Mouse (Mus musculus) large intestine, adult 2 months (tissue): ENCODE data around the gene Zcchc2. TPM values are rescaled to one million over a fixed set of nuclear protein-coding genes. Genes with fewer than 3 reads are reported as not detected.

Source experiments
- DNase-seq: peaks from one replicate; pipeline ENCODE4 v3.0.0-alpha.2; 2012; ENCODE audit warnings: low read depth, low spot score
- WGBS: fragments of 180-500 bp; shearing (Covaris S2); methylation state at CpG from one replicate; pipeline ENCODE4 v1.1.7; 2018; 5-methylcytosine and 5-hydroxymethylcytosine counted together
- polyA plus RNA-seq: library from polyadenylated mRNA; depleted of rRNA; stranded (reverse); fragments of >200 nt; gene quantifications from 2 replicates; pipeline ENCODE4 v1.2.3, GENCODE M21; 2012; rRNA removed

Gene Zcchc2
- 7.5 and 11.0 TPM in 2 replicates for polyA plus RNA-seq

DNA sequence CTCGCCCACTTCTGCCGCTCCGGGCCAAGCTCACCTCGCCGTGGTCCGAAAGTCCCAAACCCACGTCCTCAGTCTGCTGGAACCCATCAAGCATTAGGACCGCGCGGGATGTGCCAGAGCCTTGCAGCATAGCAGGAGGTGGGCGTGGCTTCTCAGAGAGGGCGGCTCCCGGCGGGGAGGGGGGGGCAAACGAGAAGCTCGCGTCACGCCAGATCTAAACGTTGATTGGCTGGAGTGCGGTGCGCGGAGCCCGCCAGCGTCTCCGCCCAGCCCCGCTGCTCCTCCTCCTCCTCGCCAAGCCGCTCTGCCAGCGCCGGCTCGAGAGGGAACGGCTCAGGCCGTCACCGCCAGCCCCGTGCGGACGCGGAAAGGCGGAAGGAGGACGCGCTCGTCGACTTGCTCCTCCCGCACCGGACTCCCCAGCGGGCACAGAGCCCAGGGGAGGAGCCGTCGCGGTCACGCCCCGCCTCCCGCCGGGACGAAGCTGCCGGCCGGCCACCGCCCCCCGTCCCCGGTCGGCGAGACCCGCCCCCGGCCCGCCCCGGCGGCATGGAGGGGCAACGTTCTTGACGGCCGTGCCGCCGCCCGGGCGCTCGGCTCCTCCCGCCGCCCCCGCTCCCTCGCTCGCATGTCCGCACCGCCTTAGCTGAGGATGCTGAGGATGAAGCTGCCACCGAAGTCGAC is at the start of gene Zcchc2:
TSS of gene Zcchc2 (plus strand) at position 269 of the 684 bp plus-strand sequence.
- DNase-seq = peak; percentile 89
- 1% methylated on average over 82 of the region's 83 CpGs for WGBS

DNA sequence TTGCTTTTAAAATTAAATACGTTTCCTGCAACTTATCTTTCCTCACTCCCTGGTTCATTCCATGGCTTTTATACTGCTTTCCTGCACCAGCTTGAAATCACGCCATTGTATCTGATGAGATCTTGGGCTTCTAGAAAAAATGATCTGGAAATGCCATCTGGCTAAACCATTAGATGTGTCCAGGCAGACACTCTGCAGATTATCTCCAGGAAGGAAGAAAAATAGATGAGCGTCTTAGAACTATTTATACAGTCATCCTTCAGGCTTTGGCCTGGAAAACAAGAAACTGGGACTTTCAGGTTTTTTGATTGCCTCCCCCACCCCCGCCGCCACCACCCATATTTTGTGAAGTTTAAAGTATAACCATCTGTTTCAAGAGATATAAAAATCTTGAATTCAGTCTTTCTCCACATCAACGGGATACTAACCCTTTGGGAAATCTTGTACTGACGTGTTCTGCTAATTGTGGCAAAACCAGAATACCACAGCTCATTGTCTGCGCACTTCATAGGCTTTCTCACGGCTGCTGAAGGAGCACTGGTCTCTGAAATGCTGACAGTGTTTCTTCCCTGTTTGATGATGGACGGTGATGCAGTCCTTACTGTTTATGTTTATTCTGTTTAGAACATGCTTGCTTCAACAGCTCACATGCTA is 45.2 kb upstream of the Zcchc2 start:
- DNase-seq = no peak
- 84% methylated on average over 10 of the region's 10 CpGs for WGBS

DNA sequence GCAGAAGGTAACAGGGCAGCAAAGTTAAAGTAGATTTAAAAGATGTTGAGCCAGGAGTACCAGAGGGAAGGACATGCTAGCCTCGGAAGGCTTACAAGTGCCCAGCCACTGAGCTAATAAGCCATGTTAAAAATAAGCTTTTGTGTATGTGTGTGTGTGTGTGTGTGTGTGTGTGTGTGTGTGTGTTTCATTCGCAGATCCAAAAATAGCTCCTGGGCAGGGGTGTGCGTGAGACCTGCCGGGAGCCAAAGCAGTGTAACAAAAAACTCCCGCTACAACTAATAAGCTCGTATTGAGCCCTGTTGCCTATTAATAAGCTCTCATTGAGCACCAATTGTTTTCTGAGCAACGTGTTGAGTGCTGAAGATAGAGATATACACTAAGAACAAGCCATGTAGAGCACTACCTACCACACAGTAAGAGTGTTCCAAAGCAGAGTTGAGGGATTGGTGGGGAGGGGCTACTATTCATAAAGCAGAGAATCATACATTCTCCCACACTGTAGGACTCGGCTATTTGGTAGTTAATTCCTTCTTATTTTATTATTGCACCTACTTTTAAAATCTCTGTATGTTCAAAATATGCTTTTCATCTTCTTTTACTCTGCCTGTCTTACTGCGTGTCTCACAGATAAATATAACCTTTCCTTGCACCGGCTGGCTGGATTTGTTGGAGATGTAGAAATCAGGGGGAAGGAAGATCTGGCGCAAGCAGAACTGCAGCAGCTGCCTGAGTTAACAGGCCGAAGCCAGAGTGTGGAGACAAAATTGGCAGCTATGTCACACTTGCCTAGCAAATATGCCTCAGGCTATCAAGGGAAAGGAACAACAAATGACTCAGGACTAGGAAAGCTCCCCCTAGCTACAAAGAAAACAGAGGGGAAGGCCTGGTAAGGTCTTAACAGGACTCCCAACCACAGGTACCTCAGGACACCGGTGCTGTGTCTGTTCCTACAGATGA is 43.3 kb upstream of the Zcchc2 start:
- WGBS = 68% methylated on average over 13 of the region's 13 CpGs

DNA sequence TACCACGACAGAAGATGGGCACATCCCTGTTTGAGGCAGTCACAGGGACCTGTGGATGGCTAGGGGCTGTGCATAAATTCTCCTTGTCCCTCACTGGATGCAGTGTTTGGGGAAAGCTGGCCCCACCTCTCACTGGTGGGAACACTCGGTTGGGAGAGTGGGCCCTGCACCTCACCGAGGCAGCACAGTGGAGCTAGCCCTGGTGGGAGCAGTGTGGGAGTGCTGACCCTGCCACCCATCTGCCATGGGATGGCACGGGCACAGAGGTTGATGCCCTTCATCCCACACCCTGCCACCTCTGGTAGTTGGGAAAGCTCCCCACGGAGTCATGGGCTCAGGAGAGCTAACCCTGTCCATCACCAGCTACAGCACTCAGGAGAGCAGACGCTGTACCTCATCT is 41.9 kb upstream of the Zcchc2 start:
- WGBS = 84% methylated on average over 6 of the region's 6 CpGs
- DNase-seq = no peak

More for the DNA sequence above, 43.3 kb upstream of the Zcchc2 start:
- no peak for DNase-seq

DNA sequence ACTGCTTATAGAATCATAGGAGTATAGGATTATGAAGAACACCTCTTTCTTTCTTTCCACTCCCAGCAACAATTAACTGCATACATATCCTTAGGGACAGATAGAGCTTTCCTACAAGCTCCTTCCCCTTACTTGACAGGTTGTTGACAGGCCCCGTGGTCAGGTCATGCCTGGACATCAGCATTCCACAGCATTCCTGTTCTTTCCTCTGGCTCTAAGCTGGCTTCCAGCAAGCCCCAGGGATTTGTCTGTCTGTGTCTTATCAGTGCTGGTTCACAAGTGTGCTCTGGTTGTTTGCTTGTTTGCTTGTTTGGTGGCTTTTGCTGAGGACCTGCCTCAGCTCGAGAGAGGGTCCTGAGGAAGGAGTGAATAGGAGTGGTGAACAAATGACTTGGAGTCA is 36.6 kb upstream of the Zcchc2 start:
- no peak for DNase-seq
- WGBS = 44% methylated on average over 2 of the region's 2 CpGs

DNA sequence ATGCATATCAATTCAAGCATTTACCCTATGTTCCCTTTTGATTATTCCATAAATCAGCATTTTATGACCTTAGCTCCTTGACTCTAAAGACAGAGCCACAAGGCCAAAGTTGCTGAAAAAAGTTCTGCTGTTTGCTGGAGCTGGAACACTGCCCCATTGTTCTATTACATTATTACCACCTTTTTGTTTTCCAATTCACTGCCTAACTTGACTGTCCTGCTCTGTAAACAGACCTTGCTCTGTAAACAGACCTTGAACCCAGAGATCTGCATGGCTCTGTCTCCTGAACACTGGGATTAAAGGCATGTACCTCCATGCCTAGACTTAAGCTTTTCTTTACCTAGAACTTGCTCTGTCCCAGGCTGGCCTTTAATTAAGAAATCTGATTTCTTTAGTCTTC is 36.2 kb upstream of the Zcchc2 start:
- no peak for DNase-seq

DNA sequence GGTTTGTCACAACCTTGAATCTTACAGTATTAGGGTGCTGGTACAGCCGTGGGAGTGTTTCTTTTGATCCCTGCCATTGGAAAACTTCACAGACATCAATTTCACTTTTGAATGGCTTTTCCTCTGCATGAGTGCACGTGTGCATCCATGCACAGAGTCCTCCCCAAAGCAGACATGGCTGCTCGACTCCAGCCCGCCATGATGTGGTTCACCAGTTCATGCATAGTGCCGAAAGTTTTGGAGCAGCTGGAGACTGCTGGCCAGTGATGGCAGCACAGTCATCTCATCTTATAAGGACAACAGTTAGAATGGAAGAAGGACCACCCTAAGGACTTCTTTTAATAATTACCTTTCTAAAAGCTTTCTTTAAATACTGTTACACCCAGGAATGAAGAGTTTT is 34.1 kb upstream of the Zcchc2 start:
- 91% methylated on average over 5 of the region's 5 CpGs for WGBS
- no peak for DNase-seq

DNA sequence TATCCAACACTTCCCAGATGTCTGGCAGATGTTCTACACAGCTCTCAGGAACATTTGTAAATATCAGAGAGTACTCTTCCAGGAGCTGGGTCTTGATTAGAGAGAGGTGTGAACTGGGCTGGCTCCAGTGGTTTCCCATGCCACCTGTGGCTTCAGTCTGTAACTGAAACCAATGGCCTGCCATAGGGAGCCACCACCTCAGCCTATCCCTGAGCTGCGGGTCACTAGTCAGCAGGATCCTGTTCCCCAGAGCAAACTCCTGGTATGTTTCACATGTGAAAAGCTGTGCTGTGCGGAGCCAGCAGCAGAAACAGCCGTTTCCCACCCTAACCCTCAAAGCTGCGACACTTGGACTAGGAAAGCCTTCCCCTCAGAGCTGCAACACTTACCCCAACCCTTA is 28.7 kb upstream of the Zcchc2 start:
- DNase-seq = no peak
- WGBS = 84% methylated on average over 4 of the region's 4 CpGs

DNA sequence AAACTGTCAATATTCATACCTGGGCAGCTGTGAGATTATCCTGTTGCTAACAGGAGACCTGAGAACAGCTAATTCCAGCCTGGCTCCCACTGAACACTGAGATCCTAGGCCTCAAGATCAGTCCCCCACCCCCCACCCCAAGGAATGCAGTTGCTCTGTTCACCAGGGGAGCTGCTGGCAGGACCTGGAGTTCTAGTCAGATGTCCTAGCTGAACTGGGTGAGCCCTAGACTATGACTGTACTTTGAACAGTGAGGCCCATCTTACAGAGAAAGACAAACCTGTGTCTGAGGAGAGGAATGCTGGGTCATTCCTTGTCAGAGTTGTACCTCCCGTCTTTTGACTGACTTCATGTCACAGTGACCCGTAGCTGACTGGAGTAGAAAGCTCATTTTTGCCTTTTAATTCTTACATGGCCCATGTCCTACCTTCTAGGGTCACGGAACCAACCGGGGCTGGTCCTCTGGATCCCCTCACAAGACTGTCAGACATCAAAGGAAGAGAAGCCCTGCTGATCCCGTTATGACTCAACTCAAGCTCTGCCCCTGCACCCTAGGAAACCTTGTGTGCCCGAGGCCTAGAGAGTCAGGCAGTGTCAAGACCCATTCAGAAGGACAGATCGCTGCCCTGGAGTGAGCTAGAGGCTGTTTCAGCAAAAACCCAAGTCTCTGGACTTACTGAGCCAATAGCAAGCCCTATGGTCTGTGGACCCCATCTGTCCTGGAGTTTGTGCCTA is 28.0 kb upstream of the Zcchc2 start:
- DNase-seq = no peak
- 67% methylated on average over 7 of the region's 7 CpGs for WGBS

DNA sequence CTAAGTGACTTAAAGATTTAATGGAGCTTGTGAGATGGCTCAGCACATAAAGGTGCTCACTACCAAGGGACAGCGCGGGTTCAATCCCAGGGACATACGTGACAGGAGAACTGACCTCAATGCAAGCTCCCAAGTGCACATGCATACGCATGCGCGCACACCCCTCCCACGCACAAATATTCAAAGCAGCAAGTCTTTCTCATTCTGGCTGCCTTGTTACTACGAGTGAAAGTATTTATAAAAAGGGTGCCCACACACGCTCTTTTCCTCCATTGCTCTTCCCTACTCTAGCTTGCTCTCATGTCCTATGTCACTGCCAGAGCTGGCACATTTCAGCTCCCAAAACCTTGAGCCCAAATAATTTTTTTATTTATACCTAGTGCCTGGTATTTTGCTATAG is 27.4 kb upstream of the Zcchc2 start:
- 97% methylated on average over 9 of the region's 9 CpGs for WGBS
- DNase-seq = no peak

DNA sequence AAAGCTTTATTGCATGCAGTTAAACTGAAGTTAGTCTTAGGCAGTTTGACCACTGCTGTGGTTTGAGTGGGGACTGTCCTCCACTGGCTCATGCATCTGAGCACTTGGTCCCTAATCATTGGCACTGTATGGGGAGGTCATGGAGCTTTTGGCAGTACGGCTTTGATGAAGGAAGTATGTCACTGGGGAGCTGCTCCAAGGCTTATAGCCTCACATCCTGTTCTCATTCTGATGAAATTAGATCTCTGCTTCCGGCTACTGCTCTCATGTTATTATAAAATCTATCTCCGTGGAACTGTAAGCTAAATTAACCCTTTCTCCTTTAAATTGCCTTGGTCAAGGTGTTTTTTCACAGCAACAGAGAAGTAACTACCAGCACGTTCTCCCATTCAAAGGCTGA is 25.7 kb upstream of the Zcchc2 start:
- no peak for DNase-seq
- 66% methylated on average over 4 of the region's 4 CpGs for WGBS

DNA sequence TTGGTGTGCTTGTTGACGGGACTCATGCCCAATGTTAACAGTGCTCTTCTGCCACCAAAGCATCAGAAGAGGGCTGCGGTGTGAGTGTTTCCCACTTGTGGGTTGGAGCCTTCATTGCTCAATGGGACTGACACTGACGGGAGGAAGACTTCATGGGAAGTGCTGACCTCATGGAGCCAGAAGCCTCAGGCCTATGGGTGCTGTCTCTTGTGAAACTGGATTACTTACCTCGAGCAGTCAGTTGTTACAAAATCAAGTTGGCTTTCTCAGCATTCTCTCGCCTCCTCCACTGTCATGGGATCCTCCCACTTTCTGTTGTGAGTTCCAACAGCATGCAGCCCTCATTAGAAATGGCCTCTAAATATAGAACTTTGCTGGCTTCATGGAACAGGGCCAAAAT is 25.0 kb upstream of the Zcchc2 start:
- 73% methylated on average over 5 of the region's 5 CpGs for WGBS
- no peak for DNase-seq

DNA sequence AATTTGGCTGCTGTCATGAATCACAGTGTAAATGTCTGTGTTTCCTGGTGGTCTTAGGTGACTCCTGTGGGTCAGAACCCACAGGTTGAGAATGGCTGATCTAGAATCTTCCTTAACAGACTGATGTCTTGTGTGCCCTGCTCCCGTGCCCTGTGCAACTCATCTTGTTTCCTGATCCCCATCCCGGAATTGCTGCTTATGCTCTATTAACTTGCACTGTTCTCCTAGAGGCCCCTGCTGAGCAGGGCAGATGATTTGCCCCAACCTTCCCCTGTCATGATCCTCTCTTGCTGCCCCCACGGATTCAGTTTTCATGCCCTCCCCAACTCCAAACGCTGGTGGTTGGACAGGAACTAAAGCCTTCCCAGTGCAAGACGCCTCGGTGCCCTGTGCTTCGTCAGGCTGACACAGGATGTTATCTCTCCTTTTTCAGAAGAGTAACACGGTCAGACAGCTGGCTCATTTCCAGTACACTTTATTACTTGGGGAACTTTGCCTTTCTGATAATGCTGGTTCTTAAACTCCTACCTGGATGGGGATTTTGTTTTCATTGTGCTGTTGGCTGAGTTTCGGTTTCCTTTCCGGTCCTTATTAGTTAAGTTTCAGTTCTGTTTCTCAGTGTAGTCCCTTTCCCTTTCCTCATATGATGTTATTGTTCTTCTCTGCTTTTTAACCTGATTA is 18.6 kb upstream of the Zcchc2 start:
- WGBS = 4% methylated on average over 10 of the region's 10 CpGs
- no peak for DNase-seq

DNA sequence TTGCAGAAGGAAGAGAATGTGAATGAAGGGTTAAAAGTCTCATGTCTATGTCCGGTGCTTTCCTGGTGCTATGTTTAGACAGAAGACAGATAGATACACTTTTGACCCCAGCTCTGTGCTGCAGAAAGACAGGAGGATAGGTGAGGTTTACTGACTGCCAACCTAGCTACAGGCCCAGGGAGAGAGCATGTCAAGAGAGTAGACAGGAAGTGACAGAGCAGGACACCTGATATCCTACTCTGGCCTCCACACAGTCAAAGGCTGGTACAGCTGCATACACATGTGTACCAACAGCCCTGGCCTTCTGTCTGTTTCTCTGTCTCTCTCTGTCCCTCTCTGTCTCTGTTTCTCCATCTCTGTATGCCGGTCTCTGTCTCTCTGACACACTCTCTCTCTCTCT is 16.2 kb upstream of the Zcchc2 start:
- no peak for DNase-seq
- WGBS = 57% methylated on average over 2 of the region's 2 CpGs

DNA sequence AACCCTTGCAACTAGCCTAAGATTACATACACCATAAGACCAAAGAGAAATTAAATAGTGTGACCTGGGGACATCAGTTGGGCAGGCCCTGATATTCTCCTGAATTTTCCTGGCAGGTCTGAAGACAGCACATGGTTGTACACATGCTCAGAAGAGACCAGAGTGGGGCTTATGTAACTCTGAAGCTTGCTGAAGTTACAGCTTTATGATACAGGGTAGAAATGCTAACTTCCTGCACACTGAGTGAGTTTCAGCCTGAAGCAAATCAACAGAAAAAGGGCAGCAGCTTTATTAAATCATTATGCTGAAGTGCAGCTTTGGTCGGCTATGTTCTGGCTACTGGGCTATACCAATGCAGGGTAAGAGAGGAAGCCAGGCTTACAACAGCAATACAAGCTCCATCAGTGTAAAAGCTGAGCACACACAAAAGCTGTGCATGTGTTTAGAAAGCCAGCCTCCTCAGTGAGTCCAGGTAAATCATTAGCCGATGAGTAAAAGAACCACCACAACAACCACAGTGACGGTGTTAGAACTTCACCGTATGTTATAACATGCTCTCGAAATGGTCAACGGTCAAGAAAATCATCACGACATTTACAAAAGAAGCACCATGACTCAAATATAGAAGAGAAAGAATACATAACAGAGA is 12.6 kb upstream of the Zcchc2 start:
- WGBS = 42% methylated on average over 7 of the region's 7 CpGs
- DNase-seq = no peak

DNA sequence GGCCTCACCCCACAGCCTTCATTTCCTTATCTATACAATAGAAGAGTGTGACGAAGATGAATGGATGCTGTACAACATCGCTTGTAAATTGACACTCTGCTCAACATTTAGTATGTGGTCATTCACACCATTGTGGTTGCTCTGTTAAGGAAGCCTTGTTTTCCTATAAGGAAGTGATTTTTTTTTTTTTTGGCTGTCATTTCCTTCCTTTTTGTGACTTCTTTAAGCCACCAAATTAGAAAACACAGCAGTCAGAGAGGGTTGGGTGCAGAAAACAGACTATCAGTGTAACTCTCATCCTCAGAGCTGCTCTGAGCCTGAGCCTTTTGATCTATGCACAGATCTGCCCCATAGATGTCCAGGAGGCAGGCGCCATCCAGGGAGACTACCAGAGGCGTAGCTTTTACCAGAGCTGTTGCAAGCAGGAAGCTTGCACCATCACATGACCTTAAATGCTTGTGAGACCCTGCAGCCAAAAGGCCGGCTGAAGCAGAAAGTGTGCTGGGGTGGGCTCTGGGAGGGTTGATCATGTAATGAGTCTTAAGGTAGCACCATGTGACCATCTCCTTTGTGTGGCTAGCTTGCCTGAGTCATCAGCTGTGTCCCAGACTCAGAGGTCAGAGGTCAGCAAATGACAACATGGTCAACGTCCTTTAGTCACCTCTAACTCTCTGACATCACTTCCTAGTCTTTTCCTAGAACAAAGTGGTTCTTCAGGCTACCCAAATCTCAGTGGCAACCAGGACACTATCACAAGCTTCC is 9.2 kb upstream of the Zcchc2 start:
- no peak for DNase-seq

DNA sequence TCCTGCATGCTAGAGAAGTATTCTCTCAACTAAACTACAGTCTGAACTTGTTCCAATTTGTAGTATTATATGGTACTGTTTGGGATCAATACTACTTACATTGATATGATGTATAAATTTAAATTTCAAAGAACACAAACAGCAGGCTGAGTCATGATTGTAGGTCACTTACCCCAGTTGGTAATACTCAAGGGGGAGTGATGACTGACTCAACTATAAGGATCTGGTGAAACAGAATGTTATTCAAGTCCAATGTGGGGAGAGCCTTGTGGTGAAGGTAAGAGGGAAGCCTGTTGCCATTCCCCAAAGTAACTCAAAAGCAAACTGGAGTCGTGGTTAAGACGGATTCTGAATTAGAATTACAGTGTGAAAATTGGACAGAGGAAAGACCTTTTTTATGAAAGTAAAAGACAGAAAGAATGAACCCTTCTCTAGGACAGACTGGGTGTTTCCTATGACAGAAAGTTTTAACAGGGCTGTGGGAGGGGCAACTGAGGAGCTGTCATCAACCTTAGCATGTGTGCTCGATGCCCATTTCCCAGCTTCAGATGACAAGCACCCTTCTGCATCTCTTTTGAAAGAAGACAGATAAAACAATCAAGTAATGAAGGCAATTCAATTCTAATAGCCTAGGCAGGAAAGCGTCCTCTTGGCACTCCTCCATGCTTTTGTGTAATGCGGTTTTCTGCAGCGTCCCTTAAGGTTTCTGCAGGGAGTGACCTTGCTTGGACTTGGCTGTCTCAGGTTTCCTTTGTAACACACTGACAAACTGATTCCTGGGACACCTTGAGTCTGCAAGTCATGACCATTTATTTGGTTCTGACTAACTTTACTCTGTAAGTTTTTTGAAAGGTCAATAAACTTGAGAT is 7.5 kb upstream of the Zcchc2 start:
- WGBS = 47% methylated on average over 6 of the region's 6 CpGs
- DNase-seq = no peak

More for the DNA sequence above, 9.2 kb upstream of the Zcchc2 start:
- 66% methylated on average over 6 of the region's 6 CpGs for WGBS
